Mouse (Mus musculus): ENCODE data around the gene Pacrg. TPM values are rescaled to one million over a fixed set of nuclear protein-coding genes. Genes with fewer than 3 reads are reported as not detected.

The Pacrg gene
- polyA plus RNA-seq, 1 experiment: 1.6 TPM

DNA sequence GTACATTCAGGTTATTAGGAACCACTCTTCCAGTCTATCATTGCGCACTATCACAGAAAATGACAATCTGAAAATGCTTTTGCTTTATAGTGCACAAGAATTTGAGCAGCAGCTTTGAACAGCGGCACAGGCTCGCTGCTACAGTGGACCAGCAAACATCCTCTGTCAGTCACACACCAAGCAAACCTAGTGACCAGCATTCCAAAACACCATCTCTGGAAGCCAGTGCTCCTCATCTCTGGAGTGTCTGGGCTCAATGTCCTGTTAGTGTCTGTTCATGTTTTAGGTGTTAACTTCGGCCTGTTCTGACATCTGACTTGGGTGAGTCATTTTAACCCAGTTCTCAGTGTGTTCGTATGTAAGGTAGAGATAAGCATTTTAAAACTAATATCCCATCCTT is 275.9 kb downstream of the Pacrg start:
- Histone ChIP-seq H3K4me3 (ENCODE audit: insufficient read depth, low read depth, low read length) (no peak overlapping the region), H3K4me1 (ENCODE audit: control insufficient read depth, insufficient read depth, insufficient read length, low read length) (no peaks in the 10 kb centered on the region), H3K27ac (replicated peaks; ENCODE audit: low read depth, low read length) (no peak overlapping the region)

GRCm38 (mm10) chr17:10562871-10563270 is 277.2 kb downstream of the Pacrg start:
- Histone ChIP-seq H3K27ac (replicated peaks; ENCODE audit: low read depth, low read length) (no peak overlapping the region), H3K4me1 (ENCODE audit: control insufficient read depth, insufficient read depth, insufficient read length, low read length) (no peaks in the 10 kb centered on the region)

GRCm38 (mm10) chr17:10560053-10560452 is 280.1 kb downstream of the Pacrg start:
- Histone ChIP-seq H3K4me1 (ENCODE audit: control insufficient read depth, insufficient read depth, insufficient read length, low read length) (no peaks in the 10 kb centered on the region), H3K27ac (replicated peaks; ENCODE audit: low read depth, low read length) (no peak overlapping the region), H3K4me3 (ENCODE audit: insufficient read depth, low read depth, low read length) (no peak overlapping the region)

More at GRCm38 (mm10) chr17:10562871-10563270, 277.2 kb downstream of the Pacrg start:
- H3K4me3 ChIP-seq (ENCODE audit: insufficient read depth, low read depth, low read length): no peak overlapping the region

GRCm38 (mm10) chr17:10558671-10559070 is 281.4 kb downstream of the Pacrg start:
- H3K4me3 ChIP-seq (ENCODE audit: insufficient read depth, low read depth, low read length): no peak overlapping the region
- H3K4me1 ChIP-seq (ENCODE audit: control insufficient read depth, insufficient read depth, insufficient read length, low read length): no peaks in the 10 kb centered on the region
- no peak overlapping the region for H3K27ac ChIP-seq (replicated peaks; ENCODE audit: low read depth, low read length)

DNA sequence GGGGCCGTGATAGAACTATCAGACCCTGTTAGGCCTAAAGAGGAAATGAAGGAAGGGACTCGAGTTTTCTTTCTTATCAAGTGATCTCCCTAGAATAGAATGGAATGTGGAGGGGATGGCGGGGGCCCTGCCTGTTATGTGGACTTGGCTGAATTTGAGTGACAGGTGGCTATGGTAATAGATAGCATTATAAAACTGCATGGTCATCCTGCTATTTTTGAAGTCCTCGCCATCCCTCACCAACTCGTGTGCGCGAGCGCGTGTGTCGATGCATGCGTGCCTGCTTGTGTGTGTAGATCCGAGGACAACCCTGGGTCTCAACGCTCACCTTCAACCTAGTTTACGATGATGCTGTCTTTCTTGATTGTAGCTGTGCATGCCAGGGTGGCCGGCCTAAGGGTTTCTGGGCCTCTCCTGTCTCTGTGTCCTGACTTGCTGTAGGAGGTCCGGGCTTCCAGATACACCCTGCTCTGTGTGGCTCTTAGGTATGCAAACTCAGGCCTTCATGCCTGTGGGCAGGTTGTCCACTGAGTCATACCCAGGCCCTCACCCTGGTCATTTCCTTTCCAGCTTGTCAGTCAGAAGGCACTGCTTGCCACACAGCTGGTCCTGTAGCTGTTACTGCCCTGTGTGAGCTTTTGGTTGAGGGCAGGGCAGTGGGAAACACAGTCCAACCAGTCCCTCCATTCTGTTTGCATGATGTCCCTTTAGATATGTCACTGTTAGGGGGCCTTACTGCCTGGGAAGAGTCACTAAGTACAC is 287.6 kb downstream of the Pacrg start:
- H3K27ac ChIP-seq (replicated peaks; ENCODE audit: low read depth, low read length): no peak overlapping the region
- no peak overlapping the region for H3K4me3 ChIP-seq (ENCODE audit: insufficient read depth, low read depth, low read length)
- no peaks in the 10 kb centered on the region for H3K4me1 ChIP-seq (ENCODE audit: control insufficient read depth, insufficient read depth, insufficient read length, low read length)

DNA sequence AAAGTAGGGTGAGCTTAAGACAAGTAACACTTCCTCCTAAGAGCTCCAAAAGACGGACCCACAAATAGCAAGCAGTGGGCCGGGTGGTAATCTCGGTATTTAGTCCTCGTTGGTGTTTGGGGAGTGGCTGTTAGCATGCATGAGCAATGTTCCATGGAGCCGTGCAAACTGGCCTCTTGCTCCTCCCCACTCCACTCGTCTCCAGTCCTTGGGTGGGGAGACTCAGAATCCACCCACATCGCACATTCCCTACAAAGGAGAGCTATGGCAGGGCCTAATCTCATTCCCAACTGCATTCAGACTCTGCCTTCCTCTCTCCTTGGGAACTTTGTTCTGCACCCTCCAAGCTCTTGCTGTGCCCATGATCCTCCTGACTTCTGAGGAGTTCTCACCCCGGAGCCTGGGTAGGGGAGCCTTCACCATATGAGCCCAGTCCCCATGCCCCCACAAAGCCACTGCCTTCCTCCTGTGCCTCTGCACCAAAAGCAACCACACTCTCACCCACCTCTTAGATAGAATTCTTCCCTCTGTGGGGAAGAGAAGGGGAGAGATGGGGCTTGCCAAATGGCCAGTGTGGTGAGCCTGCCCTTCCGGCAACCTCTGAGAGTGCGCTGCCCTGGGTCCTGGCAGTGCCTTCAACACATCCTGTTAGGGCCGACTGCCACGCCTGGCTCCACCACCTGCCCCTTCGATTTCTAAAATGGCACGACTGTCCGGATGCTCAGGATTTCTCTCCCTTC is 289.2 kb downstream of the Pacrg start:
- Histone ChIP-seq H3K27ac (replicated peaks; ENCODE audit: low read depth, low read length) (no peak overlapping the region), H3K4me1 (ENCODE audit: control insufficient read depth, insufficient read depth, insufficient read length, low read length) (no peaks in the 10 kb centered on the region), H3K4me3 (ENCODE audit: insufficient read depth, low read depth, low read length) (no peak overlapping the region)

- no peaks in the 10 kb centered on the region for H3K4me1 ChIP-seq (ENCODE audit: control insufficient read depth, insufficient read depth, insufficient read length, low read length)
- no peak overlapping the region for H3K4me3 ChIP-seq (ENCODE audit: insufficient read depth, low read depth, low read length)
- H3K27ac ChIP-seq (replicated peaks; ENCODE audit: low read depth, low read length): no peak overlapping the region
Observed at GRCm38 (mm10) chr17:10549825-10550224, 290.3 kb downstream of the Pacrg start.

DNA sequence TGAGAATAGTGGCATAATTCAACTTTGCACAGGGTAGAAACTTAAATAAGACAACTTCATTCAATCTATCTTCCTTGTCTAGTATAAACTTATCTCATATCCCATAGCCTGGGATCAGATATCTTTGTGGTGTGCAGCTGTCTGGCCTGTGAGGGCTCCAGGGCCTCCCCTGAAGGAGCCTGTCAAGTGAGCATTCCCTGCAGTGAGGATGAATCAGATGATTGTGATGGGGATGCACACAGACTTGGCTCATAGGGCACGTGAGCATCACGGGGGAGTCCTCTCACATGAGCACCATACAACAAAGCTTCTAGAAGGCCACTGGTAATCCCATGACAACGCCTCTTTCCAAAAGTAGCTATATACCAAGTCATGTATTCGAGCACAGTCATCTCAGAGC is 291.1 kb downstream of the Pacrg start:
- Histone ChIP-seq H3K4me1 (ENCODE audit: control insufficient read depth, insufficient read depth, insufficient read length, low read length) (no peaks in the 10 kb centered on the region), H3K27ac (replicated peaks; ENCODE audit: low read depth, low read length) (no peak overlapping the region), H3K4me3 (ENCODE audit: insufficient read depth, low read depth, low read length) (no peak overlapping the region)

DNA sequence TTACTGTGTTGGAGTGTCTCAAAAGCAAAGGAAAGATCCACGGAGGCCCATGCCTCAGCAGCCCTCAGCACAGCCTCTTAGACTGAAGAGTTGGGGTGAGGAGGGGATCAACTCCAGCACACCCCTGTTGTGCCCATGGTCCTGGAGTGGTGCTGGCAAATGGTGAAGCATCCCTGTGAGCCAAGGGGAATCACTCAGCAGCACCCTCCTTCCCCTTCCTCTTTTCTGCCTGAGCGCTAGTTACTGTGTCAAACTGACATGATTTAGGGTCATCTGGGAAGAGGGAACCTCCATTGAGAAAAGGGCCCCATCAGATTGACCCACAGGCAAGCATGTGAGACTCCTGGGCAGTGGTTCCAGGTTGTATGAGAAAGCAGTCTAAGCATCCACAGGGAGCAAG is 299.3 kb downstream of the Pacrg start:
- H3K4me3 ChIP-seq (ENCODE audit: insufficient read depth, low read depth, low read length): no peak overlapping the region
- H3K27ac ChIP-seq (replicated peaks; ENCODE audit: low read depth, low read length): no peak overlapping the region
- no peaks in the 10 kb centered on the region for H3K4me1 ChIP-seq (ENCODE audit: control insufficient read depth, insufficient read depth, insufficient read length, low read length)

DNA sequence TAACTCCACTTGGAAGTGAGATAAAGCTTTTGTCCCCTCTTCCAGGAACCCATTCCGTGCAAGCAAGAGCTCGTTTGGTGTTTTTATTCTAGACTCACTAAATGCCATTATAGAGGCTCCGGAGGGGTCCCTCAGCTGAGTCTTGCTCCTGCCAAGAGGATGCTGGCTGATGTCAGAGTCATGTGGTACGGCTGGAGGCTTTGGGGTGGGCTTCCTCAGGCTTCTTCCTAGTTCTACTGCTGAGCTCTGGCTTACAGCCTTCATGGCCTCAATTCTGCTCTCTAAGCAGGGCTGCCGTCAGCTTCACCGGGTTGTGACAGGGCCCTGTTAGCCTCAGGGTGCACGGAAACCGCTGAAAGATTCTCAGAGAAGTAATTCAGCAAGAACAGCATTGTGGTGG is 305.9 kb downstream of the Pacrg start:
- H3K27ac ChIP-seq (replicated peaks; ENCODE audit: low read depth, low read length): no peak overlapping the region
- no peak overlapping the region for H3K4me3 ChIP-seq (ENCODE audit: insufficient read depth, low read depth, low read length)
- no peaks in the 10 kb centered on the region for H3K4me1 ChIP-seq (ENCODE audit: control insufficient read depth, insufficient read depth, insufficient read length, low read length)

DNA sequence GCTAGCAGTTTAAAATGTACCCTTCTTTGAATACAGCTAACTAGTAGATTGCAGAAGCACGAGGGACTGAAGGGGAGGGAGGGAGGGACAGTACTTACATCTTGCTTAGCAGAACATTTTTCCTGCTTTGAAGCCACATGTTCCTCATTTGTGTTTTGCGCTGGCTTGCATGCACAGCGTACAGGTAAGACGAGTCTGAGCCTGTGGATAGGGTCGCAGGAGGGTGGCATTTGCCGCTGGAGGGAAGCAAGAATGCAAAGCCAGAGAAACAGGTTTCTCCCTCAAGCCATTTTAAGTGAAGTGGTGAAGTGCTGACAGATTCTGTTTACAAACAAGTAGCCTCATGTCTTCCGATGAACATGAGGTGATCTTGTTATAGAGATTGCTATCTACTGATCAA is 306.6 kb downstream of the Pacrg start:
- Histone ChIP-seq H3K27ac (replicated peaks; ENCODE audit: low read depth, low read length) (no peak overlapping the region), H3K4me1 (ENCODE audit: control insufficient read depth, insufficient read depth, insufficient read length, low read length) (no peaks in the 10 kb centered on the region), H3K4me3 (ENCODE audit: insufficient read depth, low read depth, low read length) (no peak overlapping the region)

GRCm38 (mm10) chr17:10531024-10531423 is 309.1 kb downstream of the Pacrg start:
- no peak overlapping the region for H3K27ac ChIP-seq (replicated peaks; ENCODE audit: low read depth, low read length)
- no peak overlapping the region for H3K4me3 ChIP-seq (ENCODE audit: insufficient read depth, low read depth, low read length)
- no peaks in the 10 kb centered on the region for H3K4me1 ChIP-seq (ENCODE audit: control insufficient read depth, insufficient read depth, insufficient read length, low read length)

DNA sequence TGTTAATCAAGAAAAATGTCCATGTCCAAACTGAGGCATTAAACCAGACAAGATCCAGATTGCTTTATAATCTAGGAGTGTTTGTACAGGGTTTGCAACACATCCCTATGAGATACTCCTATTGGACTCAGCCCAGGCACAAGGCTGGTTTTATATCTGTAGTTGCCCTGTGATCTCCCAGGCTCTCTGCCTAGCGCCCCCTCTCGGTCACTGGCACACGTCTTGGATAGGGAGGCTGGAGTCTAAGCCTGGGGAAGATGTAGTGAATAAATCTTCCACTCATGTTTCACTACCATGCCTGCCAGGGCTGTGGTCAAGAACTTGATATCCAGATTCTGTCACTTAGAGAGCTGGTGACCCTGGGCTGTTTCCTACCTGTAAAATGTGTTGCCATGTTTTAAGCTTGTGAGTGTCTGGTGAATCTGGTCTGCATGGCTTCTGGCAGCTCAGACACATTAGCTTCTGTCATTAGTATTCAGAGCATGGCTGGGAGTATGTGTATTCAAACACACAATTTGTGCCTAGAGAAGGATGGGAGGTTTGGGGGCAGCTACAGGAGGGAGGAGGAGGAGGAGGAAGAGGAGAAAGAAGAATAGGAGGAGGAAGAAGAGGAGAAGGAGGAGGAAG is 310.7 kb downstream of the Pacrg start:
- H3K27ac ChIP-seq (replicated peaks; ENCODE audit: low read depth, low read length): no peak overlapping the region
- no peaks in the 10 kb centered on the region for H3K4me1 ChIP-seq (ENCODE audit: control insufficient read depth, insufficient read depth, insufficient read length, low read length)
- H3K4me3 ChIP-seq (ENCODE audit: insufficient read depth, low read depth, low read length): no peak overlapping the region

GRCm38 (mm10) chr17:10521282-10521681 is 318.8 kb downstream of the Pacrg start:
- no peak overlapping the region for H3K4me3 ChIP-seq (ENCODE audit: insufficient read depth, low read depth, low read length)
- no peaks in the 10 kb centered on the region for H3K4me1 ChIP-seq (ENCODE audit: control insufficient read depth, insufficient read depth, insufficient read length, low read length)
- no peak overlapping the region for H3K27ac ChIP-seq (replicated peaks; ENCODE audit: low read depth, low read length)

- Histone ChIP-seq H3K27ac (replicated peaks; ENCODE audit: low read depth, low read length) (no peak overlapping the region), H3K4me1 (ENCODE audit: control insufficient read depth, insufficient read depth, insufficient read length, low read length) (no peaks in the 10 kb centered on the region), H3K4me3 (ENCODE audit: insufficient read depth, low read depth, low read length) (no peak overlapping the region)
Observed at GRCm38 (mm10) chr17:10519506-10520155, 320.5 kb downstream of the Pacrg start.
